Mouse (Mus musculus) left cerebral cortex, adult 8-10 months (tissue): ENCODE data around the gene Fam163b. TPM values are rescaled to one million over a fixed set of nuclear protein-coding genes. Genes with fewer than 3 reads are reported as not detected.

Experiments
- DNase-seq, 2 experiments: peaks; one replicate each; pipeline ENCODE4 v3.0.0; 2022; ENCODE audit warnings: low spot score in 2 of 2
- total RNA-seq, 4 experiments: library from RNA; stranded (reverse); gene quantifications; 2 replicates each; pipeline ENCODE4 v1.2.4; 2022

Fam163b gene
- total RNA-seq, 4 experiments from 2014 or later: 95.8 to 105 (median 98.8) TPM

DNA sequence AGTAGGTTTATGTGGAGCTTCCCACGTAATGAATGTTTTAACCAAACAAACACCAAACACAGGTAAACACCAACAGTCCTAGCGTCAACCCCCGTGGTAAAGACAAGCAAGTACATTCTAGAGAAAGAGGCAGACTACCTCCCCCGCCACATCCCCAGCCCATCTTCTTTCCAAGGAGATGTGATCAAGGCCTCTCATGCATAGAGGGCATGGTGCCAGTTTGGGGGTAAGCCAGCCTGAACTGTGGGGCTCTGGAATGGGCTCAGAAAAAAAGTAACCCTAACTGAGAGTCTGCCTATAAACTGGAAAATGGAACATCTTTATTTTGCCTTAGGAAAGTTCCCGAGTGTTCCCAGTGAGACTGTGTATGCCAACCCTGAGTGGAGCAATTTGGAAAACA, 6.4 kb downstream of the Fam163b start:
- no peak for DNase-seq

DNA sequence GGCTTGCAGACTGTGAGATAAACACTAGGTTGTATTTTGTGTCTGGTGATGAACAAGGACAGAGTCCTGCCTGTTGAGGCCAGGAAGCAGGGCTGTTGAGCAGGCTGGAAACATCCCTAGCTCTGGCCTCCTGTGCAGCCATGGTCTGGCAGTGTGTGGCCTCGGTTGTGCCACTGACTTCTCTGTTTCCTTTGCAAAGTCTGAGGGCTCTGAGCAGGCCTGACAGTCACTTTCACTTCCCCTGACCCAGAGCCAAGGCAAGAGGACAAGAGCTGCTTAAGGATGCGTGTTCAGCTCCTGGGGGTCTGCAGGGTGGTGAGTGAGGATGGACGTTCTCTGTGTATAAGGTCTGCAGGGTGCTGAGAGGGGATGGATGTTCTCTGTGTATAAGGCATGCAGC, 13.3 kb downstream of the Fam163b start:
- DNase-seq: no peak

DNA sequence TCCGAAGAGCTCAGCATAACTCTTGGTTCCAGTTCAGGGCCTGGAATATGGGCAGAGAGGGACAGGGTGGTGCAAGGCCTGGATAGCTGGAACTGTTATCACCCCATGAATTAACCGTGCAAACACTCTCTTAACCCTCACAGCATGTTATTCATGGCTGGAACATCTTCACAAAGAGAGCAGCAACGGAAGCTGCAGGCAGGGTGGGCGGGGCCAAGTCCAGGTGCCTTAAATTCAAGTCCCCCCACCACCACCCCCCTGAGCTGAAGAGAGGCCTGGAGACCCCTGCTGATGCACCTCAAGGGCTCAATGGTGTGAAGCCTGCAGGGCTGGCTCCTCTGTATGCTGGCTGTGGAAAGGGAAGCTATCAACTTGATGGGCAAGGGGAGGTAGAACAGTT, 15.8 kb downstream of the Fam163b start:
- DNase-seq: no peak

DNA sequence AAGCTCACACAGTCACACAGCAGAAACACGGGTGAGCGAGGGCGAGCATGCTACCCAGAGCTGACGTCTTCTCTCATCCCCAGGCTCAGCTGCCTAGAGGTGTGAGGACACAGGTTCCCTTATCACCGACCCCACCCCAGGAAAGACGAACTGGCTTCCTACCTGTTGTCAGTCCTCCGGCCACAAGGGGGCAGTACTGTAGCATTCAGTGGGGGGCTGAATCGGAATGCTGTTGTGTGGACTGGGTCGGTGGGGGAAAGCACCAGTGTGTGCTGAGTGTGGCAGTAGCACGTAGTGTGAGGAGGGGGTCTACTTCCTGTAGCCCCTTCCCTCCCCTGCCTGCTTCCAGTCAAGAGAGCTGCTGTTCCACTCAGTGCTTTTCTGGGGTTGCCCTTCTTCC, 16.3 kb downstream of the Fam163b start:
- DNase-seq: no peak

DNA sequence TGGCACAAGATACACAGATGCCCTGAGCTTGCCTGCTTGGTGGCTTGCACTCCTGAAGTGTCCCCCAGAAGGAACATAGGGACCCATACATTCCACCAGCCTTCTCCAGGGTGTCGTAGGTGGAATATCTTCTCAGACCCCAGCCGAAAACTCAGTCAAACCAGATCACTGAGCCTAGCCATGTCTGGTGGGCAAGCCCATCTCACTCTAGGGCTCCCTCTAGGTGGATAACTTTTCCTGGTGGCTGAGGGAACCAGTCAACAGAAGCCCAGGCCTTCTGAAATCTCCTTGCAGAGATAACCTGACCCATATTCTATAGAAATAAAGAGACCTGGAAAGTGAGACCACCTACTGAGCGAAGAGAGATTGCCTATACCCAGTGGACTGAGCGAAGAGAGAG, 19.2 kb downstream of the Fam163b start:
- DNase-seq: no peak

DNA sequence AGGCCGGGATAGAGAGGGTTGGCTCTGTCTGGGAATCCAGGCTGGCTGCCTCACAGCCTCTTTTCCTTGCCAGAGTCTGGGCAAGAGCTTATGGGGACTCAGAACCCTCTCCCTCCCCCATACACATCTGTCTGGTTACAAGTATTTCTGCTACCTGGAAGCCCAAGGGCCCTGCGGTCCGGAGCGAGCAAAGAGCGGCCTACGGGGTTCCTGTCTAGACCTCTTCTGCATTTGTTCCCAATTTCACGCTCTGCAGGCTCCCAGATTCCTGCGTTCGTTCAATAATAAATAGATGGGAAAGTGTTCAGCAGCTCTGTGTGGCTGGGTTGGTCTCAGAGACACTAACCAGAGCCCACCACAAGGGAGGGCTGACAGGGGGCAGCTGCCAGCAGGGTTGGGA, 19.7 kb downstream of the Fam163b start:
- no peak for DNase-seq

DNA sequence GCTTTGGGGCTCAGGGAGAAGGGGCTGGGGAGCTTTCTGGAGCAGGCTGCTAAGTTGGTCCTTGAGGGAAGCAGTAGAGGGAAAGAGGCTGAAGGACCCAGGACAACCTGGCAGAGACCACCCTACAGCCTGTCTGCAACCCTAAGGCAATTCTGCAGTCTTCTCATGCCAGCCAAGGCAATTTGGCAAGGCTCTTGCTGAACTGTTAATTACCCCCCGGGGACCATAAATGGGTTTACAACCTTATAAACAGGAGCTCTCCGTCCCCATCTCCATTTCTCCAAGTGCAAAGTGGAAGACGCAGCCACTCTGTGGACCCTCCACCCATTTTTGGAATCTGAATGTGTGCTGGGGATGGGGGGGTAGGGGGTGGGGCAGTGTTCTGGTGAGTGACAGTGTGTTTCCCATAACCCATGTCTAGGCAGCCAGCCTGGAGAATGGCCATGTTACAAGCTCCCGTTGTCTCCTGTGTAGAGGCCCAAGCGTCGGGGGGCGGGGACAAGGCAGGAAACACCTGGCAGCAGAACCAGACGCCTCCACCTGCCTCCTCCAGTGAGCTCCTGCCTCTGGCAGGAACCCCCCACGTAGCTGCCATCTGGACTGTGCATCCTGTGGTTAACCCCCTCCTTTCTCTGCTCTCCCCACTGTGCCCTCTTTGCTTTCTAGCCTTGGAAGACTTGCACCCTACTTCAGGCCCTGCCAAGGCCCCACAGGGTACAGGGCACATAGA, 20.5 kb downstream of the Fam163b start:
- peak in 1 of 2 experiments; percentile 59 for DNase-seq

DNA sequence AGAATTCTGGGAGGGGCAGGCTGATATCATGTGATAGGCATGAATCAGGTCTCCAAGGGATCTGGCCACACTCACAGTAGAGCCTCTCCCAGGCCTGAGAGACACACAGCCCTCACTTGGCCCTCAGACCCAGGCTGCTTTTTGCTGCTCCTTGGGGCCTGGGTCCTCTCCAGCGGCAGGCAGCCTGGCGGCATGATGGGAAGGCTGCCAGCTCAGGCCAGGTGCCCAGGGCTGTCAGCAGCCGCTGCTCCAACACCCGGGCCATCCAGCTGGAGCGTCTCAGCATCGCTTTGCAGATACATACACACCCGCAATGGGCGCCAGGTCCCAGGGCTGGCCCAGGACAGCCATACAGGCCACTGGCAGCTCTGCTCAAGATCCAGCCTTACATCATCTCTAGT, 22.1 kb downstream of the Fam163b start:
- DNase-seq: no peak

DNA sequence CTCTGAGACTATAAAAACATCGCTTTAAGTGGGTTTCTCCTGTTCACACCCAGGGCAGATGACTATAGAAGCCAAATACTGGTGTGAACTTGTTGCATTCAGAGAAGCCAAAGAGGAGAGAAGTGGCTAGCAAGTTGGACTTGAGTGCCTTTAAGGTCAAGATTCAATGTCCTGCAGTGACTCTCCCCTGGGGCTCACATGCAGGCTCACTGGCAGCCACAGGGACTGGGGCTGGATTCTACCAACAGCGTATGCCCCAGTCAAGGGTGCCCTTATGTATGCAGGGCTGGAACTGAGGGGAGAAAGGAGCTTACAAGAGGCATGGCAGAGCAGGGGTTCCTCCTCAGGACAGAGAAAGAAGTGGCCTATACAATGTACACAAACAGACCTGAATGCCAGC, 22.5 kb downstream of the Fam163b start:
- no peak for DNase-seq

DNA sequence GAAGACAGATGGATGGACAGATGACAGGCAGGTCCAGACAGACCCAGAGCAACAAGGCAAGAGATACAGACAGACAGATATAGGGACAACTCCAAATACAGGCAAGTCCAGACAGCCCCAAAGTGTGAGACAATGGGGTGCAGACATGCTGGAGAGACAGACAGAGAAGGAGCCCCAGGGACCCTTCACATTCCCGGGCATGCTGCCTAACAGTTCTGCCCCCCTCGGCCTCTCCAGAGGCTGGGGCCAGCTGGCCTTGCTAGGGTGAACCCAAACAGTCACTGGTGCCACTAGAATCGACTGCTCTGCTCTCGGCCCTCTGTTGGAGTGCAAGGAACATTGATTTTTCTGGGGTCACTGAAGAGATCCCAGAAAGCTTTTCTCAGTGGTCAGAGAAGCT, 23.8 kb downstream of the Fam163b start:
- DNase-seq: no peak

DNA sequence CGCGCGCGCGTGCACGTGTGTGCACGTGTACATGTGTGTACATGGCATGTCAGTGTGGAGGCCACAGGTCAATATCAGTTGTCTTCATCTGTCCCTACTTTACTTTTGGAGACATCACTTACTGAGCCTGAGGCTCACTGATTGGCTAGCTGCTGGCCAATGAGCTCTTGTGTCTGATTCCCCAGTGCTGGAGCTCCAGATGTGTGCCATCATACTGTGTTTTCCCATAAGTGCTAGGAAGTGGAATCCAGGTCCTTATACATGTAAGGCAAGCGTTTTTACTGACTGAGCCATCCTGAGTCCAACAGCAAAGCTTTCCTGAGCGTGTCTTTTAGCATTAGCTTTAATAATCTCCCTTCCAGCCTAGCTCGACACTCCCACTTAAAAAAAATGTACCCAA, 28.1 kb downstream of the Fam163b start:
- no peak for DNase-seq

DNA sequence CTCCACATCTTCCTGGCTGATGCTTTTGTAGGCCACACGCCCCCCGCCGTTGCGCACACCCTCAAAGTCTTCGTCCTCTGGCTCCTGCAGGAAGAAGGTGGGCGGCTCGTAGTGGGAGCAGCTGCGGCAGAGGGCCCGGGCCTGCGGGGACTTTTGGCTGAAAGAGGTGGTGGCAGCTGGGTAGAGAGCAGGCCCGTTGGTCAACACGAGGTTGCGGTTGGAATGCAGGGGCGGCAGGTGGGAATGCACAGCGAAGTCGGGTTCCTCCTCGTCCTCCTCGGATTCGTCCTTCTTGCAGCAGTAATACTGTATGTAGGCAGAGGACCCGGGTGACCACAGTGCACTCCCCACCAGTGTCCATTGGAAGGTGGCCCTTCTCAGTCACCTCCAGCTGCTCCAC, 29.7 kb downstream of the Fam163b start:
- DNase-seq: no peak

DNA sequence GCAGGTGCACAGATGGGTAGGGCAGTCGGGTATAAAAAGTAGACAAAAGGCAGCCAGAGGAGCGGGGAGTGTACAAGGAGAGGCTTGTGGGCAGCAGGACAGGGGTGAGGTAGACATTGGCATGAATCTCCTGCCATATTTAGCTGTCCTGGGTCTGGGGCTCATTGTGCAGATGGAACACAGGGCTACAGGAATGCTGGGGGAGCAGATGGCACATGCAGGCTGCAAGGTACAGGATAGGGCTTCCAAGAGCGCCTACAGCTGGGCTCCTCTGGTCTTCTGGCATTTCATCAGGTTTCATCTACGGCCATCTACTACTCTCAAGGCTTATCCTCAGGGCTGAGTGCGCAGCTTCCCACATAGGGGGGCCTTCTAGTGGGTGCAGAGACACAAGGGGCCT, 33.2 kb downstream of the Fam163b start:
- peak in 1 of 2 experiments; percentile 64 for DNase-seq

DNA sequence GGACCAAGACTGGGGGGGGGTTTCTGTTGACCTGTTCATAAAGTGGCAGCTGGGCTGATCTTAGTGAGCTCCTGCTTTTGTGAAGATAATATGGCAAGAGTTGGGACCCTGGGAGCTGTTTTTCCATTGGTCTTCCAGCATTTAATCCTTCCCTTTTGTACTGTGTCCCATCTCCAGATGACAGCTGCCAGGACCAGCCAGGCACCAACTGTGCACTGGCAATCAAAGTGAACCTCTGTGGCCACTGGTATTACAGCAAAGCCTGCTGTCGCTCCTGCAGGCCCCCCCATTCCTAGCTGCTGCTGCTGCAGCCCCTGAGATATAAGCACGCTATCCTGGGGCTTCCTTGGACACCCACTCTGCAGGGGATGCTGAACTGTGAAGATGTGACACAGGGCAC, 34.1 kb downstream of the Fam163b start:
- DNase-seq: no peak

DNA sequence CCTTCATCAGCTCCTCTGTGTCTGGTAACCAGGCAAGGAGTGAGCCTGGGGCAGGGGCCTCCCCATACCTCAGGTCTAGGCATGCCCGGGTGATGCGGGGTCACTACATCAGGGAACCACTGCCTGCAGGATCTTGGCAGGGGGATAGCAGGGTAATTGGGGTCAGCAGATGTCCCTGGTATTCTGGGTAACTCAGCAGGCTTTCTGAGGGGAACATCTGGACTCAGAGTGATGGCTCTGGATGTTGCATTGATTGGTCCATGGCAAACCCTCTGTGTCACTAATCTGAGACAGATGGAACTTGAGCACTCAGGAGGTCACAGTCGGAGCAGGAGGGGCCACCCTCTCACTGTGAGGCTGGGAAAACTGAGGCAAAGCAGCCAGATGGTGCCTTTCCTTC, 35.5 kb downstream of the Fam163b start:
- DNase-seq: no peak

DNA sequence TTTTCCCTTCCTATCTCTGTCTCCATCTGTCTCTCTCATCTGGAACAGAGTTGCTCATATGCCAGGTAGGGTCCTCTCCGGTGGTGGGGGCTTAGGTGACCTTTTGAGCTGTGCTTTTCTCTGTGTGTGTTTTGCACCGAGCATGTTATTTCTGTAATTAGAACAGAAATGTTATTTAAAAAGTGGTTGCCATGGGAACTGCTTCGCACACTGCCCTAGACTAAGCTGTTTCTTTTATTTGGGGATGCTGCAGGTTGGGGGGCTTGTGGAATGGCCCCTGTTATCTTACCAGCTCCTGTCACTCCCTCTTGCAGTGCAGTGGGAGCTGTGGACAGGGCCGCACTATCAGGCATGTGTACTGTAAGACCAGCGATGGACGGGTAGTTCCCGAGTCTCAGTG, 38.7 kb downstream of the Fam163b start:
- peak in 1 of 2 experiments; percentile 31 for DNase-seq

DNA sequence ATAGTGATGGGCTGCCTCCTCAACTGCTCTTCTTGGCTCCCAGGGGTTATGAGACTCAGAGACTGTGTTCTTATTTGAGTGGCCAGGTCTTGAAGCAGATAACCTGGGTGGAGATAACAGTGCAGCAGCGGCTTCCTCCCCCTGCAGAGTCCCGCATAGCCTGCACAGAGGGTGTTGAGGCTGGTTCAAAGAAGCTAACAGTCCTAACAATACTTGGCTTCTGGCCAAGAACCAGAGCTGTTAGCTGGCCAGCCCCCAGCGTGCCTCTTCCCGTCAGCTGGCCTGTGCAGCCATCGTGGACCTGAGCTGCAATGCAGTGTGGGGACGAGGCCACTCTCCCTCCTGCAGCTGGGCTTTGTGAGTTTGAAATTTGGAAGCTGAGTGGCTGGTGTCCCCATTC, 44.5 kb downstream of the Fam163b start:
- no peak for DNase-seq

DNA sequence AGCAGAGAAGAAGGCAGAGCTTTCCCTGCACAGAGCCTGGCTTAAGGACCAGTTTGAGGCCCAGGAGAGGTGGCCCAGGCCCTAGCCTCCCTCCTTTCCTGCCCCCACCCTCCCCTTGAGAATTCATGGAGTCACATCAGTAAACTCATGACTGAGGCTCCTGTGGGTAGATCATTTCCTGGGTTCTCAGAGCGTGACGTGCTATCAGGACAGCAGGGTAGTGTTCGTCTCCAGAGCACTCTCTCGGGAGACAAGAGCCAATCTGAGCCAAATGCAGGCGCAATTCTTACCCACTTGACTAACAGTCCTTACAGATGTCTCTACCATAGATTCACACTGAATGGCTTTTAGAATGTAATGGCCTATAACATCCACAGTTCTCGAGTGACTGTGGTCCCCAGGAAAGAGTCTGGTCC, 45.0 kb downstream of the Fam163b start:
- no peak for DNase-seq

DNA sequence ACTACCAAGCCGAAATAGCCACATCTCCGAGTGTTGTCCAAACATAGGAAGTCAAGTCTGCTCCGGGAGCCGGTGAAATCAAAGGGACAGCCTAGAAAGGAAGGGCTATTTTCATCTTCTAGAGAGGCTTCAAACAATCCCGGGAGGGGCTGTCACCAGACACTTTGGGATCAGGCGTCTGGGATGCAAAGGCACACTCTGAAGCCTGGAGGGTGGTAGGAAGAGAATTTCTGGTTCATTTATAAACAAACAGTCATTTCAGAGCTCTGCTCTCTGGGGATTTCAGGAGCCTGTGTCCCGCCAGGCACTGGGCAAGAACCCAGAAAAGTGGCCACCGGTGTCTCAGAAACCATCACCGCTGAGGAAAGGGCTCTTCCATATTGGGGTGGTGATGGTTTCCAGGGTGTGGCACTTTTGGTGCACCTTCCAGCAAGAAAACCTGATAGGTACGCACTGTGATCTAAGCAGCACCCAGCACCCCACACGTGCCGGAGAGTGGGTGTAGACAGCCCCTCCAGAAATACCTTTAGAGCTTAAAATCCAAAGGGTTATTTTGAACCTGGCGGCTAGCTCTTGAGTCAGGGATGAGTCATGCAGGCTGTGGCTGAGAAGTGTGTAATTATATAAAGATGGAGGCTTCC, 45.8 kb downstream of the Fam163b start:
- peak; percentile 55 to 84 for DNase-seq

DNA sequence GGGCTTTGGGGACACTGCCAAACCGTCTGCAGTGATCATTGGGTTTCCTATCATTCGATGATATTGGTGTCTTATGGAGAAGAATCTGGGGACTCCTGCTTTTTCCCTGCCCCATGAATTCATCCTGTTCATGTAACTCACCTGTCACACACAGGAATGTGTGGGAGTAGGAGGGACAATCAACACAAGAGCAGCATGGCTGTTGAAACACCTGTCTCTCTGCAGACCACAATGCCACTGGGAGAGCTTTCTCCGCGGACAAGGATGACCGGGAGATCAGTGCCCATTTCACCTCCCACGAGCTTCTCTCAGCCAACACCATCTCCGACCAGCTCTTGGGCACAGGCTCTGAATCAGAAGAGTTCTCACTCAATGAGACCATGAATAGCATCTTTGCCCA, 47.1 kb downstream of the Fam163b start:
- DNase-seq: no peak

DNA sequence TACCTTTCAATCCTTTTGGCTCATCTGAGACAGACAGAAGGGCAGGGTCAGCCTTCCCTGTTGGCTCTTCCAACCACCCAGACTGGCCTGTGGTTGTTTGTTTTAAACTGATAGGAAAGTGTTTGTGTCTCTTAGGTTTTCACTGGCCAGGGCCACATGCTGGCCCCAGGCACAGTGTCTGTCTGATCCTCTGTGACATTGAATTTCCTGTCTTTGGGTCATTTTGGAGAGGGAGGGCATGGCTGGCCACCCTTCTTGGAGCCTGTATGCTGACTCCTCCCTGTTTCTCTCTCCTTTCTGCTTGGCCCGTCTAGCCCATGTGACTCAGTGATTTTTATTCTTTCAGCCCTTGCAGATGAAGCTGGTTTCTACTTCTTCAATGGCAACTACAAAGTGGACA, 53.1 kb downstream of the Fam163b start:
- no peak for DNase-seq

DNA sequence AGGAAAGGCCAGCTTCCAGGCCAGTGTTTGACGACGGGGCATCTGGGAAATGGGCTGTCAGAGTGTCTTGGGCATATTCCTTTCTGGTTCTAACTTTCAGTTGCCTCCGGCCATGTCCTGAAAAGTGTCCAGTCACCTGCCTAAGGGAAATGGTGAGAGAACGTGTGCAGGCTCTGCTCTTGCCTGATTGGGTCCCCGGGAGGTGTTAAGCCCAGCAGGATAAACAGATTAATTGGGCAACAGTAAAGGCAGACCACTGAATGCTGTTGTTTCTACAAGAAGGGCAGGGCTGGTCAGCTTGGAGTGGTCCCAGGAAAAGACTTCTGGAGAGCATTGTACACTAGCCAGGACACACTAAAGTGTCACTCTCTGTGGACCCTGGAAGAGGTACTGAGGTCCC, 53.6 kb downstream of the Fam163b start:
- DNase-seq: no peak

DNA sequence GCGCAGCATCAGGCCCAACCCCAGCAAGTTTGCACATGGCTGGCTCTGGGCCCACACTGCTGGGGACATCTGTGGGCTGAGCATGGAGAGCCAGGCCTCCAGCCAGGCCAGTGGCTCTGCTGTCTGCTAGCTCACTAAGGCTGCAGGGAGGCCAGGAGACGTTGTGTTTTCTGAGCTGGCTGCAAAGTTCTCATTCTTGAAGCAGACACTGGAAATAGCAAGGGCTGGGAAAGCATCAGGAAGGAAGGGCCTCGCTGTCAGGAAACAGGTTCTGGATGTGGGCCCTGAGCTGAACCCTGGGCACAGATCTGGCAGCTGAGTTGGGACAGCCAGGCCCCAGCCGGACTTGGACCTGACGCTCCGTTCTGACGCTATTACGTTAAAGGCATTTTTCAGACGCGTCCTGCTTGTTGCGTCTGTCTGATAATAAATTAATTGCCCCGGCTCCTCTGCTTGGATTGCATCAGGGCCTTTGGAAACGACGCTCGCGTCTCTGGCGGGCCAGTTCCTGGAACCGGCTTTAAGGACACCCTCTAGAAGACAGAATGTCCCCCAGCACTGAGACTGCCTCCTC, 54.1 kb downstream of the Fam163b start:
- no peak for DNase-seq
